Mouse (Mus musculus) retina, adult 2 months (tissue): ENCODE data around the gene Folh1.
"Not testable (repeated sequence)": the region's sequence is repeated elsewhere in the genome, so short reads cannot be mapped to it uniquely, and the experiment has no call there.

Experiments used
- DNase-seq: peaks from one replicate; pipeline ENCODE4 v3.0.0-alpha.2; 2012; ENCODE audit warnings: low read depth, low spot score

The Folh1 gene

GRCm38 (mm10) chr7:86775617-86776325, at the start of gene Folh1:
Gene Folh1, minus strand, starts transcription at chr7:86775943.
- no peak for DNase-seq

GRCm38 (mm10) chr7:86816466-86816865, 40.7 kb upstream of the Folh1 start:
- DNase-seq: no peak

GRCm38 (mm10) chr7:86815716-86816115, 40.0 kb upstream of the Folh1 start:
- DNase-seq: not testable (repeated sequence)

- DNase-seq: not testable (repeated sequence)
Observed at GRCm38 (mm10) chr7:86815241-86815640, 39.5 kb upstream of the Folh1 start.

- no peak for DNase-seq
Observed at GRCm38 (mm10) chr7:86794727-86795126, 19.0 kb upstream of the Folh1 start, which contains the start of gene Vmn2r77. Gene Vmn2r77, plus strand, starts transcription at chr7:86795027.

- DNase-seq: no peak
Observed at GRCm38 (mm10) chr7:86771621-86772020, 4.1 kb downstream of the Folh1 start.

GRCm38 (mm10) chr7:86764628-86765027, 11.1 kb downstream of the Folh1 start:
- no peak for DNase-seq

GRCm38 (mm10) chr7:86760751-86761150, 15.0 kb downstream of the Folh1 start:
- no peak for DNase-seq

- DNase-seq: no peak
Observed at GRCm38 (mm10) chr7:86725013-86725412, 50.7 kb downstream of the Folh1 start.

GRCm38 (mm10) chr7:86688030-86688429, 87.7 kb downstream of the Folh1 start, which contains the start of gene Olfr292:
Gene Olfr292, plus strand, starts transcription at chr7:86688330.
- DNase-seq: no peak
